Mouse (Mus musculus): ENCODE results near the gene Tbrg4.

DNA sequence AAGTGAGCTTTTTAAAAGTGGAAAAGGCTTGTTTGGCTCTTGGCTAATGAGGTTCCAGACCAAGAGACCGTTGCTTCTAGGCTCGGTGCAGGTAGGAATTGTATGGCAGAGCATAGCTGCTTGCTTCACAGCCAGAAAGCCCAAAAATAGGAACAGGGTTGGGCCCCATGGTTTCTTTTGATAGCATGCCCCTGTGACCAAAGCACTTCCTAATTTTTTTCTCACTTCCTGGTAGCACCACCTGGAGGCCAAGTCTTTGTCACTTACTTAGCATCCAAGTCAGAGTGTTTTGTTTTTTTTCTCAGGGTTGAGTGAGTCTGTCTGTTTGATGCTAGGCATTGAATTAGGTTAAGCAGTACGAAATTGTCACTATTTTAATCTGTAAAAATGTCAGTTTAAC is 39.2 kb downstream of the Tbrg4 start:
- TF ChIP-seq POLR2A (IDR thresholded peaks at IDR 0.05; ENCODE audit: borderline replicate concordance, low read depth, low read length) (no peak), CTCF (IDR thresholded peaks at IDR 0.05; ENCODE audit: low read depth, low read length) (no peak)
